Mouse (Mus musculus) bone marrow macrophage, adult 2 months (primary cell): ENCODE measurements at regions not wholly inside any gene's neighbourhood (a gene's known extent, or its start where the extent isn't known, plus 50 kb on each side); places are given as distances from the start of the nearest gene placed in this dataset.

ENCODE experiments used
- CTCF ChIP-seq: IDR thresholded peaks from 2 replicates; pipeline ENCODE4 v1.5.1; 2012; ENCODE audit warnings: low read depth, mild to moderate bottlenecking, low read length, moderate library complexity
- POLR2A ChIP-seq: IDR thresholded peaks from 2 replicates; pipeline ENCODE4 v1.6.1; 2012; ENCODE audit warnings: mild to moderate bottlenecking, low read depth, low read length, borderline replicate concordance

- TF ChIP-seq CTCF (no peak), POLR2A (no peak)
Observed at GRCm38 (mm10) chr1:35995691-35996090, 72.5 kb upstream of the Hs6st1 start.
